Mouse (Mus musculus) brain, embryonic 14.5 days (tissue): ENCODE results near the gene Rabl3.

ENCODE experiments used
- CTCF ChIP-seq: fragments of 200-500 bp; IDR thresholded peaks from 2 replicates; pipeline ENCODE4 v1.5.1; 2012; ENCODE audit warnings: inconsistent platforms, mild to moderate bottlenecking, moderate library complexity, borderline replicate concordance; ENCODE audit not compliant: insufficient read depth, insufficient read length; ENCODE audit errors: extremely low read depth
- POLR2A ChIP-seq: fragments of 200-500 bp; IDR thresholded peaks from 2 replicates; pipeline ENCODE4 v1.6.1; 2012; ENCODE audit warnings: mild to moderate bottlenecking, inconsistent platforms, borderline replicate concordance; ENCODE audit not compliant: poor library complexity, insufficient read depth, insufficient read length, severe bottlenecking; ENCODE audit errors: extremely low read depth

DNA sequence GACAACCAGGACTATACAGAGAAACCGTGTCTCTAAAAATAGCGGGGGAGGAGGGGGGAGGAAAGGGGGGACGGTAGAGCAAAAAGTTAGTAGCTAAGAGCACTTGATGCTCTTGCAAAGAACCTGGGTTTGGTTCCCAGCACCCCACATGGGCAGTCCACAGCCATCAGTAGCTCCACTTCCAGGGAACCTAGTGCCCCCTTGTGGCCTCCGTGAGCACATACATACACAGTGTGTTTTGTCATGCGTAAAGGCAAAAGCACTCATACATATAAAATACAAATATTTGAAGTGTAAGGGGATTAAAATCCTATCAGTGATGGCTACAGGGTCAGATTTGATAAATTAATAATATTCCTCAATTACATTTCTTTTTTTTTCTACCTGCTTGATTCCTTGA is 33.4 kb downstream of the Rabl3 start:
- TF ChIP-seq CTCF: peak; percentile 5; the same call in 1 of the 2 replicates
- TF ChIP-seq POLR2A: no peak
